Mouse (Mus musculus) limb, embryonic 11.5 days (tissue): Measurements from ENCODE around the gene 1110008L16Rik. TPM values are rescaled to one million over a fixed set of nuclear protein-coding genes. Genes with fewer than 3 reads are reported as not detected.
A peak's percentile ranks its signal among the peaks of the same experiment; 100 is the strongest.
"Not testable (repeated sequence)": the region's sequence is repeated elsewhere in the genome, so short reads cannot be mapped to it uniquely, and the experiment has no call there.

Experiments used
- ATAC-seq: fragments of 200-750 bp; cut with Nextera tagmentation; 2 replicates; pipeline ENCODE4 v1.8.0; 2017; ENCODE audit warnings: low read depth; ENCODE audit not compliant: insufficient number of reproducible peaks, low FRiP score, low TSS enrichment
- DNase-seq: peaks from one replicate; pipeline ENCODE4 v3.0.0-alpha.2; 2015; ENCODE audit warnings: low spot score
- H3K27ac ChIP-seq: fragments of 300-500 bp; sonication (generic); replicated peaks from 2 replicates; pipeline ENCODE4 v1.5.1; 2014; ENCODE audit warnings: low read depth, mild to moderate bottlenecking, low read length
- H3K27me3 ChIP-seq: fragments of 300-500 bp; sonication (generic); 2 replicates; pipeline ENCODE4 v1.6.1; 2014; ENCODE audit warnings: mild to moderate bottlenecking, low read length, mixed read lengths; ENCODE audit not compliant: control insufficient read depth, insufficient read depth
- H3K36me3 ChIP-seq: fragments of 300-500 bp; sonication (generic); 2 replicates; pipeline ENCODE4 v1.6.1; 2014; ENCODE audit warnings: mild to moderate bottlenecking, low read length, moderate library complexity, mixed read lengths; ENCODE audit not compliant: control insufficient read depth, insufficient read depth
- H3K4me1 ChIP-seq: fragments of 300-500 bp; sonication (generic); 2 replicates; pipeline ENCODE4 v1.6.1; 2014; ENCODE audit warnings: low read length, mixed read lengths; ENCODE audit not compliant: control insufficient read depth, insufficient read depth
- H3K4me2 ChIP-seq: fragments of 300-500 bp; sonication (generic); 2 replicates; pipeline ENCODE4 v1.6.1; 2014; ENCODE audit warnings: low read depth, mild to moderate bottlenecking, moderate library complexity; ENCODE audit not compliant: severe bottlenecking
- H3K4me3 ChIP-seq: fragments of 300-500 bp; sonication (generic); 2 replicates; pipeline ENCODE4 v1.5.1; 2014; ENCODE audit warnings: low read depth, low read length
- H3K9ac ChIP-seq: fragments of 300-500 bp; sonication (generic); 2 replicates; pipeline ENCODE4 v1.6.1; 2014; ENCODE audit warnings: mild to moderate bottlenecking, low read length
- H3K9me3 ChIP-seq: fragments of 300-500 bp; sonication (generic); 2 replicates; pipeline ENCODE4 v1.6.1; 2016; ENCODE audit warnings: low read length; ENCODE audit not compliant: control insufficient read depth
- WGBS: fragments of 180-500 bp; shearing (Covaris S2); extraction: QIAGEN DNeasy Blood & Tissue Kit; methylation state at CpG from one replicate; pipeline ENCODE4 v1.1.7; 2014; 5-methylcytosine and 5-hydroxymethylcytosine counted together
- polyA plus RNA-seq: library from polyadenylated mRNA; unstranded; fragments of >200 nt; fragmentation: Nextera tagmentation; extraction: Ambion mirVana; gene quantifications from 2 replicates; pipeline ENCODE4 v1.2.1, GENCODE M21; 2014

1110008L16Rik gene
- polyA plus RNA-seq, 1 experiment from 2014 or later = 17.1 TPM

GRCm38 (mm10) chr12:55321642-55322291 is 22.4 kb downstream of the 1110008L16Rik start:
- Histone ChIP-seq H3K4me1 (peaks cover 6% of the 10 kb centered on the region), H3K36me3 (peaks cover 2% of the 10 kb centered on the region; the same call in 1 of the 2 replicates), H3K9ac (no peak overlapping the region), H3K4me2 (no peak overlapping the region; the same call in 1 of the 2 replicates), H3K27ac (peak overlapping the region; percentile 81), H3K4me3 (no peak overlapping the region), H3K9me3 (no peaks in the 10 kb centered on the region), H3K27me3 (no peaks in the 10 kb centered on the region)
- DNase-seq = peak; percentile 41
- ATAC-seq = no peak
- 55% methylated on average over 18 of the region's 18 CpGs for WGBS

- WGBS = 95% methylated on average over 7 of the region's 7 CpGs
- Histone ChIP-seq H3K27ac (no peak overlapping the region), H3K4me2 (no peak overlapping the region)
These were observed 26.3 kb downstream of the 1110008L16Rik start for GRCm38 (mm10) chr12:55325702-55326101.

GRCm38 (mm10) chr12:55328784-55329183 is 29.4 kb downstream of the 1110008L16Rik start:
- no peaks in the 10 kb centered on the region for H3K9me3 ChIP-seq
- H3K36me3 ChIP-seq = no peaks in the 10 kb centered on the region
- ATAC-seq (no peak), DNase-seq (no peak)
- no peaks in the 10 kb centered on the region for H3K27me3 ChIP-seq
- no peak overlapping the region for H3K9ac ChIP-seq
- no peak overlapping the region for H3K4me3 ChIP-seq
- no peaks in the 10 kb centered on the region for H3K4me1 ChIP-seq
- H3K27ac ChIP-seq = no peak overlapping the region
- no peak overlapping the region for H3K4me2 ChIP-seq
- 84% methylated on average over 4 of the region's 4 CpGs for WGBS

More at GRCm38 (mm10) chr12:55325702-55326101, 26.3 kb downstream of the 1110008L16Rik start:
- H3K4me3 ChIP-seq = no peak overlapping the region
- H3K27me3 ChIP-seq = no peaks in the 10 kb centered on the region
- DNase-seq (no peak), ATAC-seq (no peak)
- peaks cover 6% of the 10 kb centered on the region for H3K4me1 ChIP-seq
- H3K36me3 ChIP-seq = no peaks in the 10 kb centered on the region
- no peaks in the 10 kb centered on the region for H3K9me3 ChIP-seq
- no peak overlapping the region for H3K9ac ChIP-seq

GRCm38 (mm10) chr12:55329351-55329750 is 30.0 kb downstream of the 1110008L16Rik start:
- WGBS = 94% methylated on average over 7 of the region's 7 CpGs
- Histone ChIP-seq H3K27me3 (no peaks in the 10 kb centered on the region), H3K27ac (no peak overlapping the region), H3K4me2 (no peak overlapping the region), H3K36me3 (no peaks in the 10 kb centered on the region), H3K9ac (no peak overlapping the region), H3K4me3 (no peak overlapping the region), H3K4me1 (no peaks in the 10 kb centered on the region), H3K9me3 (no peaks in the 10 kb centered on the region)
- no peak for ATAC-seq
- DNase-seq = no peak

GRCm38 (mm10) chr12:55333662-55334061 is 34.3 kb downstream of the 1110008L16Rik start:
- H3K9ac ChIP-seq = no peak overlapping the region
- H3K9me3 ChIP-seq = no peaks in the 10 kb centered on the region
- ATAC-seq (no peak), DNase-seq (no peak)
- WGBS = 94% methylated on average over 7 of the region's 7 CpGs
- no peaks in the 10 kb centered on the region for H3K27me3 ChIP-seq
- H3K27ac ChIP-seq = no peak overlapping the region
- H3K4me2 ChIP-seq = no peak overlapping the region
- H3K4me1 ChIP-seq = no peaks in the 10 kb centered on the region
- H3K36me3 ChIP-seq = no peaks in the 10 kb centered on the region
- no peak overlapping the region for H3K4me3 ChIP-seq

GRCm38 (mm10) chr12:55338490-55338889 is 39.1 kb downstream of the 1110008L16Rik start:
- not testable (repeated sequence) for H3K4me2 ChIP-seq, H3K9ac ChIP-seq, H3K4me3 ChIP-seq, H3K9me3 ChIP-seq, ATAC-seq, H3K4me1 ChIP-seq, DNase-seq, H3K27ac ChIP-seq, H3K36me3 ChIP-seq, H3K27me3 ChIP-seq
- WGBS = 93% methylated on average over 1 of the region's 2 CpGs

GRCm38 (mm10) chr12:55343045-55343444 is 43.7 kb downstream of the 1110008L16Rik start:
- not testable (repeated sequence) for ATAC-seq, H3K27ac ChIP-seq, H3K36me3 ChIP-seq, H3K9ac ChIP-seq, H3K4me1 ChIP-seq, H3K27me3 ChIP-seq, H3K4me3 ChIP-seq, H3K9me3 ChIP-seq, H3K4me2 ChIP-seq, DNase-seq
- 78% methylated on average over 1 of the region's 1 CpGs for WGBS

- no peaks in the 10 kb centered on the region for H3K36me3 ChIP-seq
- no peaks in the 10 kb centered on the region for H3K27me3 ChIP-seq
- H3K27ac ChIP-seq = no peak overlapping the region
- no peak overlapping the region for H3K9ac ChIP-seq
- no peak overlapping the region for H3K4me2 ChIP-seq
- no peak for ATAC-seq
- DNase-seq = no peak
- H3K4me3 ChIP-seq = no peak overlapping the region
- no peaks in the 10 kb centered on the region for H3K4me1 ChIP-seq
- WGBS = 83% methylated on average over 11 of the region's 11 CpGs
- H3K9me3 ChIP-seq = no peaks in the 10 kb centered on the region
These were observed 44.6 kb downstream of the 1110008L16Rik start for GRCm38 (mm10) chr12:55343998-55344397.

GRCm38 (mm10) chr12:55344583-55344982 is 45.2 kb downstream of the 1110008L16Rik start:
- no peak overlapping the region for H3K27ac ChIP-seq

More at GRCm38 (mm10) chr12:55344583-55344982, 45.2 kb downstream of the 1110008L16Rik start:
- WGBS = 85% methylated on average over 13 of the region's 13 CpGs
- Histone ChIP-seq H3K9me3 (no peaks in the 10 kb centered on the region), H3K4me1 (no peaks in the 10 kb centered on the region), H3K4me2 (no peak overlapping the region), H3K36me3 (no peaks in the 10 kb centered on the region), H3K9ac (no peak overlapping the region), H3K27me3 (no peaks in the 10 kb centered on the region), H3K4me3 (no peak overlapping the region)
- DNase-seq = no peak
- ATAC-seq = no peak
